Mouse (Mus musculus) cortical plate, adult 2 months (tissue): ENCODE measurements around the gene Tnfrsf1a.

ENCODE experiments used
- CTCF ChIP-seq: fragments of 200-500 bp; IDR thresholded peaks from 2 replicates; pipeline ENCODE4 v1.5.1; 2011; ENCODE audit warnings: mild to moderate bottlenecking, control low read depth, low read length; ENCODE audit not compliant: insufficient read depth; ENCODE audit errors: extremely low read depth
- POLR2A ChIP-seq: fragments of 200-500 bp; IDR thresholded peaks from 2 replicates; pipeline ENCODE4 v1.6.1; 2011; ENCODE audit warnings: mild to moderate bottlenecking, low read length, control low read depth; ENCODE audit not compliant: insufficient read depth; ENCODE audit errors: extremely low read depth

DNA sequence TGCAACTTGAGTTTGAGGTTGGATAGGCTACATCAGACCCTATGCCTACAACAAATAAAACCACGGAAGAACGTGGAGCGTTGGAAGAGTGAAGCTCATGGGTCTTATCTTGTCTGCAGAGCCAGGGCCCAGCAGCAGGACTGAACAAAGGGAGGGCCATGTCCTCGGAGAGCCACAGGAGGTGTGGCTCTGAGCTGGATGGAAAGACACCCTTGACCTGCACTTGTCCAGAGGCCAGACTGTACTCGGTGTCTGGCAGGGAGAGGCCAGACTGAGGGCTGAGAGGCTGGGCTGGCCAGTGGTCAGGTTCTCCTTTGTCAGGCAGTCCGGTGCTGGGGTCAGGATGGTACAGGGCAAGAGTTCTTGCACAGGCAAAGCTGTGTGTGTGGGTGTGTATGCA, 23.8 kb upstream of the Tnfrsf1a start:
- TF ChIP-seq CTCF (no peak), POLR2A (no peak)
